Comparison of ENCODE assay signal across 17 mouse cellular contexts in the genomic region with DNA sequence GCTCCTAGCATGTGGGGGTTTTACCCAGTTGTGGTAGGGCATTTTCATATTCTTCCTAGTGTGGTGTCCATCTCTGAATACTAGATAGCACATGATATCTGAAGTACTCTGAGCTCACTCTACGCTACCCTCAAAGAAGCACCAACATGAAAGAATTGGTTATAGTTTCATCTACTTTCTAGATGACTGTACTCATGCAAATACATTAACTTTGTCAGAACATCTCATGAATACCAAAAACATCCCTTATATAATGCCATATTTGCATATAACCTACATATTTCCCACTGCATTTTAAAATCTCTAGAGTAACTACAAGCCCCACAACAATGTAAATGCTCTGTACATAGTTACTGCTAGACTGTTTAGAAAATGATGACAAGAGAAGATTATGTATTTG. TPM values are rescaled to one million over a fixed set of nuclear protein-coding genes. Genes with fewer than 3 reads are reported as not detected.
"Had no signal": no experiment of that assay in that cellular context is flagged by ENCODE, and none has a peak within 500 bp of the region (broad histone marks: within the 10 kb centered on the region; RNA-seq: fewer than 3 reads in every experiment).

No protein-coding gene starts in this region.

- H3K4me3 ChIP-seq: neural tube, embryonic 12.5 days; neural tube, embryonic 13.5 days; neural tube, embryonic 15.5 days; stomach, embryonic 15.5 days had no signal

- DNase-seq: retina, postnatal 1 day; right cerebral cortex, adult 18-20 months; right cerebral cortex, postnatal 14 days; right cerebral cortex, postnatal 25 days; right cerebral cortex, postnatal 4 days; spleen, adult 18-20 months; thymus, adult 18-20 months; thymus, adult 2 months; thymus, postnatal 14 days; thymus, postnatal 25 days; thymus, postnatal 36 days; thymus, postnatal 4 days had no signal

- H3K4me2 ChIP-seq: neural tube, embryonic 12.5 days; neural tube, embryonic 13.5 days; neural tube, embryonic 15.5 days; stomach, embryonic 15.5 days had no signal

- H3K9me3 ChIP-seq: neural tube, embryonic 12.5 days; neural tube, embryonic 13.5 days; neural tube, embryonic 15.5 days; stomach, embryonic 15.5 days had no signal

- H3K36me3 ChIP-seq: neural tube, embryonic 12.5 days; neural tube, embryonic 13.5 days; neural tube, embryonic 15.5 days; stomach, embryonic 15.5 days had no signal

- H3K4me1 ChIP-seq: neural tube, embryonic 12.5 days; neural tube, embryonic 13.5 days; neural tube, embryonic 15.5 days had no signal

- H3K27me3 ChIP-seq: neural tube, embryonic 12.5 days; neural tube, embryonic 13.5 days; neural tube, embryonic 15.5 days; stomach, embryonic 15.5 days had no signal

- H3K9ac ChIP-seq: neural tube, embryonic 12.5 days; neural tube, embryonic 13.5 days; neural tube, embryonic 15.5 days; stomach, embryonic 15.5 days had no signal

- H3K27ac ChIP-seq: neural tube, embryonic 12.5 days; neural tube, embryonic 13.5 days; neural tube, embryonic 15.5 days; stomach, embryonic 15.5 days had no signal

RNA-seq across cellular contexts. Expression of a gene that starts 23.2 kb away (rescaled TPM):
- polyA plus RNA-seq: neural tube, embryonic 12.5 days; neural tube, embryonic 14.5 days; neural tube, embryonic 15.5 days had no signal
